Mouse (Mus musculus): ENCODE results near the gene Cck. TPM values are rescaled to one million over a fixed set of nuclear protein-coding genes. Genes with fewer than 3 reads are reported as not detected.

Cck gene
- polyA plus RNA-seq, 1 experiment from 2014 or later: 14.0 TPM

GRCm38 (mm10) chr9:121491592-121492240 lies 3.8 kb downstream of the Cck start:
- Histone ChIP-seq H3K4me2 (ENCODE audit: low read length) (no peak overlapping the region), H3K36me3 (ENCODE audit: insufficient read depth, low read length) (no peaks in the 10 kb centered on the region), H3K9ac (ENCODE audit: low read depth, low read length) (no peak overlapping the region), H3K4me3 (replicated peaks; ENCODE audit: low read depth, low read length) (no peak overlapping the region), H3K4me1 (replicated peaks; ENCODE audit: insufficient read depth, low read length) (0 out of 2 replicates have a peak, but pooled peaks cover 5% of the 10 kb centered on the region), H3K27me3 (ENCODE audit: insufficient read depth, low read length) (peaks cover 39% of the 10 kb centered on the region), H3K9me3 (replicated peaks; ENCODE audit: low read length) (no peaks in the 10 kb centered on the region), H3K27ac (no peak overlapping the region)
- 64% methylated on average over 11 of the region's 11 CpGs for WGBS
- no peak for ATAC-seq (replicated peaks; ENCODE audit: low FRiP score, low read depth)
- DNase-seq (ENCODE audit: low spot score): no peak
- no peak for TF ChIP-seq CTCF (IDR thresholded peaks at IDR 0.05; ENCODE audit: low read depth)

- no peaks in the 10 kb centered on the region for H3K36me3 ChIP-seq (ENCODE audit: insufficient read depth, low read length)
- ATAC-seq (replicated peaks; ENCODE audit: low FRiP score, low read depth): no peak
- no peak for DNase-seq (ENCODE audit: low spot score)
- H3K4me3 ChIP-seq (replicated peaks; ENCODE audit: low read depth, low read length): no peak overlapping the region
- no peak overlapping the region for H3K4me2 ChIP-seq (ENCODE audit: low read length)
- H3K27me3 ChIP-seq (ENCODE audit: insufficient read depth, low read length): peaks cover 2% of the 10 kb centered on the region; the same call in 1 of the 2 replicates
- H3K27ac ChIP-seq: no peak overlapping the region
- H3K9me3 ChIP-seq (replicated peaks; ENCODE audit: low read length): no peaks in the 10 kb centered on the region
- no peak for TF ChIP-seq CTCF (IDR thresholded peaks at IDR 0.05; ENCODE audit: low read depth)
- H3K4me1 ChIP-seq (replicated peaks; ENCODE audit: insufficient read depth, low read length): no peaks in the 10 kb centered on the region
- H3K9ac ChIP-seq (ENCODE audit: low read depth, low read length): no peak overlapping the region
- WGBS: 80% methylated on average over 7 of the region's 7 CpGs
Measured at GRCm38 (mm10) chr9:121487216-121487615, 8.3 kb downstream of the Cck start.

GRCm38 (mm10) chr9:121479453-121479852 lies 16.0 kb downstream of the Cck start:
- peak; percentile 83 for DNase-seq (ENCODE audit: low spot score)
- no peaks in the 10 kb centered on the region for H3K27me3 ChIP-seq (ENCODE audit: insufficient read depth, low read length)
- no peaks in the 10 kb centered on the region; the same call in 1 of the 2 replicates for H3K4me1 ChIP-seq (replicated peaks; ENCODE audit: insufficient read depth, low read length)
- 35% methylated on average over 5 of the region's 5 CpGs for WGBS
- peak; percentile 93 for TF ChIP-seq CTCF (IDR thresholded peaks at IDR 0.05; ENCODE audit: low read depth)
- no peaks in the 10 kb centered on the region for H3K36me3 ChIP-seq (ENCODE audit: insufficient read depth, low read length)
- H3K4me3 ChIP-seq (replicated peaks; ENCODE audit: low read depth, low read length): no peak overlapping the region
- H3K4me2 ChIP-seq (ENCODE audit: low read length): no peak overlapping the region
- no peaks in the 10 kb centered on the region for H3K9me3 ChIP-seq (replicated peaks; ENCODE audit: low read length)
- no peak overlapping the region for H3K9ac ChIP-seq (ENCODE audit: low read depth, low read length)
- no peak; the same call in 1 of the 2 replicates for ATAC-seq (replicated peaks; ENCODE audit: low FRiP score, low read depth)
- H3K27ac ChIP-seq: no peak overlapping the region

GRCm38 (mm10) chr9:121477305-121477911 lies 18.1 kb downstream of the Cck start:
- no peak overlapping the region for H3K27ac ChIP-seq
- WGBS: 15% methylated on average over 15 of the region's 15 CpGs
- H3K4me2 ChIP-seq (ENCODE audit: low read length): peak overlapping the region; percentile 44
- no peaks in the 10 kb centered on the region for H3K27me3 ChIP-seq (ENCODE audit: insufficient read depth, low read length)
- ATAC-seq (replicated peaks; ENCODE audit: low FRiP score, low read depth) (peak; percentile 16; the same call in 1 of the 2 replicates), DNase-seq (ENCODE audit: low spot score) (peak; percentile 90)
- no peaks in the 10 kb centered on the region; the same call in 1 of the 2 replicates for H3K4me1 ChIP-seq (replicated peaks; ENCODE audit: insufficient read depth, low read length)
- TF ChIP-seq CTCF (IDR thresholded peaks at IDR 0.05; ENCODE audit: low read depth): peak; percentile 85
- no peak overlapping the region for H3K4me3 ChIP-seq (replicated peaks; ENCODE audit: low read depth, low read length)
- H3K9ac ChIP-seq (ENCODE audit: low read depth, low read length): 0 out of 2 replicates have a peak overlapping the region, but pooled peaks have one; percentile 37
- no peaks in the 10 kb centered on the region for H3K9me3 ChIP-seq (replicated peaks; ENCODE audit: low read length)
- peaks cover 4% of the 10 kb centered on the region; the same call in 1 of the 2 replicates for H3K36me3 ChIP-seq (ENCODE audit: insufficient read depth, low read length)

GRCm38 (mm10) chr9:121475488-121476452 lies 19.7 kb downstream of the Cck start:
- no peak for ATAC-seq (replicated peaks; ENCODE audit: low FRiP score, low read depth)
- H3K36me3 ChIP-seq (ENCODE audit: insufficient read depth, low read length): peaks cover 11% of the 10 kb centered on the region; the same call in 1 of the 2 replicates
- no peak overlapping the region for H3K4me3 ChIP-seq (replicated peaks; ENCODE audit: low read depth, low read length)
- no peak overlapping the region for H3K9ac ChIP-seq (ENCODE audit: low read depth, low read length)
- H3K9me3 ChIP-seq (replicated peaks; ENCODE audit: low read length): no peaks in the 10 kb centered on the region
- no peak overlapping the region for H3K4me2 ChIP-seq (ENCODE audit: low read length)
- no peaks in the 10 kb centered on the region for H3K27me3 ChIP-seq (ENCODE audit: insufficient read depth, low read length)
- H3K27ac ChIP-seq: no peak overlapping the region
- H3K4me1 ChIP-seq (replicated peaks; ENCODE audit: insufficient read depth, low read length): no peaks in the 10 kb centered on the region; the same call in 1 of the 2 replicates
- WGBS: 76% methylated on average over 16 of the region's 16 CpGs
- DNase-seq (ENCODE audit: low spot score): no peak
- no peak for TF ChIP-seq CTCF (IDR thresholded peaks at IDR 0.05; ENCODE audit: low read depth)

- Histone ChIP-seq H3K27ac (no peak overlapping the region), H3K9me3 (replicated peaks; ENCODE audit: low read length) (no peaks in the 10 kb centered on the region), H3K4me1 (replicated peaks; ENCODE audit: insufficient read depth, low read length) (no peaks in the 10 kb centered on the region; the same call in 1 of the 2 replicates), H3K27me3 (ENCODE audit: insufficient read depth, low read length) (no peaks in the 10 kb centered on the region), H3K36me3 (ENCODE audit: insufficient read depth, low read length) (peaks cover 11% of the 10 kb centered on the region; the same call in 1 of the 2 replicates), H3K9ac (ENCODE audit: low read depth, low read length) (no peak overlapping the region), H3K4me3 (replicated peaks; ENCODE audit: low read depth, low read length) (no peak overlapping the region), H3K4me2 (ENCODE audit: low read length) (no peak overlapping the region)
- peak; percentile 49 for TF ChIP-seq CTCF (IDR thresholded peaks at IDR 0.05; ENCODE audit: low read depth)
- WGBS: 87% methylated on average over 5 of the region's 5 CpGs
- no peak for DNase-seq (ENCODE audit: low spot score)
- ATAC-seq (replicated peaks; ENCODE audit: low FRiP score, low read depth): no peak
Measured at GRCm38 (mm10) chr9:121474771-121475170, 20.7 kb downstream of the Cck start.
